Mouse (Mus musculus) kidney, postnatal 36 days (tissue): ENCODE results near the gene C330021F23Rik.

Source experiments
- DNase-seq, 2 experiments: peaks; one replicate each; pipeline ENCODE4 v3.0.0; 2021 to 2022; ENCODE audit warnings: mixed read lengths in 2 of 2

The C330021F23Rik gene

DNA sequence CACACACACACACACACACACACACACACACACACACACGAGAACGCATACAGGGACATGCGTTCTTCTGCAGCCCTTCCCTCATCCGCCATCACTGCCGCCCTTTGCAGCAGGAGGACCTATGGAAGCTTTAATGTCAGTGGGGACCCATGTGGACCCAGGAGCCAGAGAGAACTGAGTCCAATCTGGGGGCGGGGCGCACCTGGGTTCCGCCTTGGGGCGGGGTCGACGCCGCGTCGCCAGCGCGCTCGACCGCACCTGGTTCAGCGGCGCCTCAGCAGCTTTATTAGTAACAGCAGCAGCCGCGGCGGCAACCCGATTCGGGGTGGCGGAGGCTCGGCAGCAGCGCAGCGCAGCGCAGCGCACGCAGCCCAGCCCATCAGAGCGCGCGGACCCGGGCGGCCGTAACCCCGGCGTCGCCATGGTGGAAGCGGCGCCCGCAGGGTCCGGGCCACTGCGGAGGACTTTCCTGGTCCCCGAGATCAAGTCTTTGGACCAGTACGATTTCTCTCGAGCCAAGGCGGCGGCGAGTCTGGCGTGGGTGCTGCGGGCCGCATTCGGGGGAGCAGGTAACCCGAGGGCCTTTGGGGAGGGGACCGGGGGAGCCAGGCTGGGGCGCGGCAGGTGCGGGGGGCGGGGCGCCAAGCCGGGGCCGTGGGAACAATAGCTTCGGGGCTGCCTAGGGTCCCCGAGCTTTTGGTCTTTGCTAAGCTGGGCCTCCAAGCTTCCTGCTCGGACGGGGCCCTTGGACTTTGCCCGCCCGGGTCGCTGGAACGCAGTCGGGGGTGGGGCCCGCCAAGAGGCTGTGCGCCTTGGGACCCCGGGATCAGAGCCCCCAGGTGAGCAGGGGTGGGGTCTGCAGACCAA is 19.8 kb downstream of the C330021F23Rik start:
- peak; percentile 84 to 92 for DNase-seq

DNA sequence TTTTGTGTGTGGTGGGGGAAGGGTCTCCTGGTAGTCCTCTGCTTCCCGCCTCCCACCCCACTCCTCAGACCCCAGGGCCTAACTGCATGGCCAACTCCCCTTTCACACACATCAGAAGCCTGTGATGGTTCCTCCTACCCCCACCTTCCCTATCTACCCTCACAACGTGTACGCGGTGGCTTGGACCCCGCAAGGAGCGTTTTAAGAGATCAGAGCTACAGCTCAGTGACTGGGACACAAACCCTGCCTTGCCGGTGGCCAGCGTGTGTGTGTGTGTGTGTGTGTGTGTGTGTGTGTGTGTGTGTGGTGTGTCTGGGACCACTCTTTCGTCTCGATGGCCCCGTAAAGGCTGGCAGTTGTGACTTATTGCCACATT is 20.5 kb downstream of the C330021F23Rik start:
- peak in 1 of 2 experiments; percentile 27 for DNase-seq

DNA sequence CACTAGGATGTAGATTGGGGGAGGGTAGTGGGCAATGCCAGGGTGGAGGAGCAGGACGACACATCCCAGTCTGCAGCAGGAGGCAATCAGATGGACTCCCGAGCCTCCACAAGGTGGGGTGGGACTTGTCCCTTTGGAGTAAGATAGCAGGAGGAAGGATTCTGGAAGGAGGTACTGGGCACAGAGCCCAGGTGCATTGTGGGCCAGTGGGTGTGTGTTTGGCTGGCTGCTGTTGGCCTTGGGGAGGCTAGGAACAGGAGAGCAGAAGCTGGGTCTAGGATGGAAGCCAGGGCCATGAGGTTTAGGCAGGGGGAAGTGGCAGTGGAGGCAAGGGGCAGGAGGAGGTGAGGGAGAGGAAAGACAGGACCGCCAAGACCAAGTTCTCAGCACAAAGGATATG is 25.7 kb downstream of the C330021F23Rik start:
- DNase-seq: peak; percentile 20 to 68

DNA sequence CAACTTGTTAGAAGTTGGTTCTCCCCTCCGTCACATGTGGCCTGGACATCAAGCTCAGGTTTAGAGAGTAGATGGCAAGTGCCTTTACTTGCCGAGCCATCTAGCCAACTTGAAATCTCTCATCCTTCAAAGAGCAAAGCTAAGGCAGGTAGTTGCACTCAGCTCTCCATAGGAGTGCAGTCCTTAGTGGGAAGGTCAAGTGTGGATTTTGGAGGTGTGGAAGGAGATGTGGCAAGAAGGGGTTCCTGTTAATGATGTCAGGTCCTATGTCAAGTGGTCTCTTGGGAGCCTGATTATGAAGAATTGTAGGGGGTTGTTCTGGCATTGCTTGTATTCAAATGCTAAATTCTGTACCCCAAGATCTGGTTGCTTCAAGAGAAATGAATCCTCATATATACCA is 26.7 kb downstream of the C330021F23Rik start:
- DNase-seq: no peak

DNA sequence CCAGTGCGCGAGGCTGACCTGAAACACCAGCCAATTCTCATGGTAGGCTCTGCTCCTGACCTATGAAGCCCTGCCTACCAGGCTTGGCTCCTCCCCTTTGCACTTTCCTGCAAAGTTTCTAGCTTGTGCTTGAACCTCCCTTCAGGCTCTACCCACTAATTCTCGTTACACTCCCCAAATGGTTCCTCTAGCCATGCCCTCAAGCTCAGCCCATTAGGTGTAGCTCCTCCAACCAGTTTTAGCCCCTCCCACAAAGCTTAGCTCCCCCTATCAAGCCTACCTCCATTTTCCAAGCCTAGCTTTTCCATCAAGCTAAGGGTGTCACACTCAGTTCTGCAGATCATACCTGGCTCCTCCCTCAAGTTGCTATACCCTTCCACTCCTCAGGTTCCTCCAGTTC is 30.3 kb downstream of the C330021F23Rik start:
- DNase-seq: no peak

DNA sequence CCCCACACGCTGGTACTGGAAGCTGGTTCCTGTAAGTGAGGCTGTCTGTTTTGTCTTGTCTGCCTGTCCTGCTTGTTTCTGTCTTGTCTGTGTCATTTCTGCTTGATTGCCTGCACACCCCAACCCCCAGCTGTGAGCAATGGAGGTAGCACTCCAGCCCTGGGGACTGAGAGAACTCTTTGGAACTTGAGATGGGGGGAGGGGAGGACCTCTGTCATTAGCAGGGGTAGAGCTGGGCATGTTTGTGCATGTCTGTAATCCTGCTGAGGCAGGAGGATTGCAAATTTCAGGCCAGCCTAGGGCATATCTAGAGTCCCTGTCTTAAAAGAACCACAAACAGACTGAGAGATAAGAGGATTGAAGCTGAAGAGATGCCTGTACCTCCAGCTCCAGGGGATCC is 31.4 kb downstream of the C330021F23Rik start:
- DNase-seq: no peak

DNA sequence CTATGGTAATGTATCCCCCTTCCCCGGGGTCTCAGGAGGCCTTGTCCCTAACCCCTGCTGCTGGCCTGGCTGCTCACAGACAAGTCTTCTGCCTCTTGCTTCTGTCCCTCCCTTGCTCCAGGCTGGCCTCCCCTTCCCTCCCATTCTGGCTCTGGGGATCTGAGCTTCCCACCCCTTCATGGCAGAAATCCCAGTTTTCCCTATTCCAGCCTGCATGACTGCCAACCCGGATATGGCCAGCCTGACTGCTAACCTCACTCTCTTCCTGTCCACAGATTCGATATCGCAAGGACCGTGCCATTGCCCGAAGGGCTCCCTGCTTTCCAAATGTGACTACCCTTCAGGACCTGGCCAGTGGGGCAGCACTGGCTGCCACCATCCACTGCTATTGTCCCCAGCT is 32.6 kb downstream of the C330021F23Rik start:
- DNase-seq: peak; percentile 29 to 40

DNA sequence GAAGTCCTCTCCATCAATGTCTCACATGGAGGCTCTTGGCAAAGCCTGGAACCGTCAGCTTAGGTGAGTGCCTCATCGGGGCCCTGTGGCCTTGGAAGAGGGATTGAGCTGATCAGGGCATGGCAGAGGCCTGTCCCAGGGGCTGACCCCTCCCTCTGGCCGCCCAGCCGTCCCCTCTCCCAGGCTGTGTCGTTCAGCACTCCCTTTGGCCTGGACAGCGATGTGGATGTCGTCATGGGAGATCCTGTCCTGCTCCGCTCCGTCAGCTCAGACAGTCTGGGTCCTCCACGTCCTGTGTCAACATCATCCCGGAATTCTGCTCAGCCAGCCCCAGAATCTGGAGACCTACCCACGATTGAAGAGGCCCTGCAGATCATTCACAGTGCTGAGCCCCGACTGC is 35.6 kb downstream of the C330021F23Rik start:
- no peak for DNase-seq

DNA sequence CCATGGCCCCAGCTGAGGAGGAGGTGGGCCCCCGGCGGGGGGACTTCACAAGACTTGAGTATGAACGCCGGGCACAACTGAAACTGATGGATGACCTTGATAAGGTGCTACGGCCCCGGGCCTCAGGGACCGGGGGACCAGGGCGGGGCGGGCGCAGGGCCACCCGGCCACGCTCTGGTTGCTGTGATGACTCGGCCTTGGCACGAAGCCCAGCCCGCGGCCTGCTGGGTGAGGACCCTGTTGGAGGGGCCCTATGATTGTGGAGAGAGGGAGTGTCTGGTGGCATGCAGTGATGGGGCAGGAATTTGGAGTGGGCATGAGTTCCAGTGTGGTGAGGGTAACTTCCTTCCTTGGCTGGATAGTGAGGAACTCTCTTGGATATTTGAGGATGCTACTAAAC is 38.8 kb downstream of the C330021F23Rik start:
- peak in 1 of 2 experiments; percentile 61 for DNase-seq

DNA sequence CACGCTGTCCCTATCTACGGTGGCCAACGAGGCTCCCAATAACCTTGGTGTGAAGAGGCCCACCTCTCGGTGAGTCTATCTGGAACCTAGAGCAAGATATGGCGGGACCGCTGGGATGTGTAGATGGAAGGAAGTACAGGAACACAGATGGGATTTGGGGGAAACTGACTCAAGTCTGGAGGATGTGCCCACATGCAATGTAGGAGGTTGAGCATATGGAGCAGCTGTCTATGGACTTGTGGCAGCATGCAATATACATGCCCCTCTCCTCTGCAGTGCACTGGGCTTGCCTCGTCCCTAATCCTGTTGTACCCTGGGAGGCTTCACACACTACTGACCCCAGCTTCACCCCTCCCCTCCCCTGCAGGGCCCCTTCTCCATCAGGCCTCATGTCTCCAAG is 40.0 kb downstream of the C330021F23Rik start:
- no peak for DNase-seq

DNA sequence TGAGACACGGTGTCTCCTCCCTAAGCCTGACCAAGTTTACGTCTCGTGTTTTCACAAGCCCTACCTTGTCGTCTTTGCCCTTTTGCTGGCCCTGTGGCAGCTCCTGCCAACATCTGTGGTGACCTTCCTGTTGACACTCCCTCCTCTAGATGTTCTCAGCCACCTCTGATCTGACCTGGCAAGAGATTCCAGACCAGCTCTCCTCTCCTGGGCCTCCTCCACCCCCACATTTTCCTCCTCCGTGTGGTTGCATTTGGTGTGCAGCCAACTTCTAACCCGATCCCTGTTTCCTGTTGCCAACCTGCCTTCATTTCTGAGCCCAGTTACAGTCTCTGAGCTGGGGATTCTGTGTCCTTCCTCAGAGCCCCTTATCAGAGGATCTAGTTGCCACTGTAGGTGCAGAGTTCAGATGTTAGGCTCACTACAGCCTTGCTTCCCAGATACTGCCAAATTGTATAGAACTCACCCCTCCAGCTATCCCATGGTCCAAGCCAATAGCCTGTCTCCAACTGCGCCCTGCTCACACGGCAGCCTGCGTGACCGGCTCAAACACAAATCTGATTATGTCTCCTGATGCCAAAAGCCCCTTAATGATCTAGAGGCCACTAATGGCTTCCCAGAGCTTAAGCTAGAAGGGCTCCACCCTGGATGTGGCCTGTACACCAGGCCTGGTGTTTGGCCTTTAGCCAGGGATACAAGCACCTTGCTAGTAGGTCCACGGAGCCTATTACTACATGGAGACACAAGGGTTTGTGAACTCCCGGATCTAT is 41.4 kb downstream of the C330021F23Rik start:
- DNase-seq: peak; percentile 53 to 59

DNA sequence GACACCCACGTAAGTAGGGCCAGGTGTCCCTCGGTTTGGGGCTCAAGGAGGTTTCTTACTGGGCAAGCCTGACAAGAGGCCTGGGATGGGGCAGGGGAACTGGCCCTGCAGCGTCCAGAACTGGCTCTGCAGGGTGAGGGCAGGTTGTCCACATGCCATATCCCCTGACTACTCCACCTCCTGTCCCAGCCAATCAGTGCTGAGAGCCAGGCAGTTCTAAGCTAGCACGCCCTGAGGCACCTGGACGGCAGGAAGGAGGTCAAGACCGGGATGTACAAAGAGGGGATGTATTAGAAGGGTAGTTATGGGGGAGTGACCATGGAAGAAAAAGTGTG is 42.0 kb downstream of the C330021F23Rik start:
- peak; percentile 77 to 83 for DNase-seq

DNA sequence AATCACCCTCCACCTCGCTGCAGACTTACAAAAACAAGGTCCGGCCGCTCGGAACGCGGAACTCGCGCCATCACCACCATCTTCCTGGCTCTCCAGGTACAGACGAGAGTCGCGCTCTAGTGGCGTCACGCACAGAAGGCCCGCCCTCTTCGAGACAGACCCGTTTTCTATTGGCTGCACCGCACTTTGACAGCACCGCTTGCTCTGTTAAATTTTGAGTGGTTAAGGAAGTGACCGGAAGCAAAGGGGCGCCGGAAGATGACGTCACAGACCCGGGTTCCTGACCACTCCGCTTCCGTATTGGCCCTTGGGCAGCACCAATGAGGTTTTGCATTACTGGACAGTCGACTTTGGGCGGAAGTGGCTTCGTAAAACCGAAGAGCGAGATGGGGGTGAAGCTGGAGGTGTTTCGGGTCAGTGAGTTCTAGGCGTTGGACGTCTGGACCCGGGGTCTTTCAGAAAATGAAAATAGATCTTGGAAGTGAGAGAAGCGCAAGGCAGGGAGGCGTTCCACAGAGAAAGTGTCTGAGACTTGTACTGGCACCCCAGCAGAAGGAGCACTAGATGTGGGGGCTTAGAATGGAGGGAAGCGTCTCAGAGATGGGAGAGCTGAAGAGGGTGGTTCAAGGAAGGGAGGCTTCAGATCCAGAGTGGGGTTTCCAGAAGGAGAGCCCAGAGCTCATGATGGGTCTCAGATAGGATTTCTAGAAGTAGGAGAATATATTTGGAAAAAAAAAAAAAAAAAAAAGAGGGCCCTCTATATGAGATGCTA is 53.6 kb downstream of the C330021F23Rik start, which contains the start of the genes Xab2 and Pet100:
Gene Xab2, minus strand, starts transcription at position 118 of the 772 bp plus-strand sequence.
Gene Pet100, plus strand, starts transcription at position 350 of the 772 bp plus-strand sequence.
- DNase-seq: peak; percentile 99

DNA sequence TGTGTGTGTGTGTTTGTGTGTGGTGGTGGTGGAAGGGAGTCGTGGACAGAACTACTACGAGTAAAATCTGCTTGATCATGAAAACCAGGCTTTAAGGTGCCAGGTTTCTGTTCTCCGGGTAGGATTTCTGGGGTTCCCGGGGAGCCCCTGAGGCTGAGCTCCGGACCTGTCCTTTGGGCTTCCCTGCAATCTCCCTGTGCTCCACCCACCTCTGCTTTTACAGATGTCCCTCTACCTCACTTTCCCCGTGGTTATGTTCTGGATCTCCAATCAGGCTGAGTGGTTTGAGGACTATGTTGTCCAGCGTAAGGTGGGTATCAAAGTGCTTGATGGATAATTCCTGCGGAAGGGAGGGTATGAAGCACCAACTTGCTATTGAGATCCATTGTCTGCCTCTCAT is 54.3 kb downstream of the C330021F23Rik start:
- DNase-seq: no peak

DNA sequence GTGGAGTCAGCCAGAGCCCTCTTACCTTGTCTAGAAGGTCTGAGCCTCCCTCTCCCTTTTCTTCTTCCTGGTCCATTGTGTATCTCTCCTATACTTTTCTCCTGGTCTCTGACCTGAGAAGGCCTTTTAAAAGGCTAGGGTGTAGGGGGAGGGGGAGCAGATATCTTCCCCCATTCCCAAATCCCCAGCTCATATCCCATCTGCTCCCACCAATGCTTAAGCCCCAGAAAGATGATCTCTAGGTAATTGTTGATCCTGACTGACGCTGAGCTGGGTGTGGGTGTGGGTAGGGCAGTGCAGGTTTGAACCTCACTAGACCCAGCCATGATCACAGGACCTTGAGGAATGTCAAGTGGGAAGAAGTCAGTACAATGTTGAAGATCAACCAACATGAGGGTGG is 57.7 kb downstream of the C330021F23Rik start, which contains the start of gene Pcp2:
Gene Pcp2, minus strand, starts transcription at position 101 of the 400 bp plus-strand sequence.
- no peak for DNase-seq

DNA sequence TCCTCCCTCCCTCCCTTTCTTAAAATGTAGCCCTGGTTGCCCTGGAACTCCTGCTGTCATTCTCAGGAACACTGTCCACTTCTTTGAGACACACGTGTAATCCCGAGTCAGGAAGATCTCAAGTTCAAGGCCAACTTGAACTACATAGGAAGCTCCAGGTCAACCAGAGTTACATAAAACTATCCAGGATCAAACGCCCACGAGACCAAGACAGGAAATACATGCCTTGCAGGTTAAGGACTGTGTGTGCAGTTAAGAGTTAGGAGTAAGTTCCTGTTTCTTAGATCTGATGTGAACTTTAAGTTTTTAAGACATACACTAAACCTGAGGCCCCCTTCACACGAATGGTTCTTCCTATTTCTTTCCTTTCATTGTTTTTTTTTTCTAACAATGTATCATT is 59.2 kb downstream of the C330021F23Rik start:
- no peak for DNase-seq

DNA sequence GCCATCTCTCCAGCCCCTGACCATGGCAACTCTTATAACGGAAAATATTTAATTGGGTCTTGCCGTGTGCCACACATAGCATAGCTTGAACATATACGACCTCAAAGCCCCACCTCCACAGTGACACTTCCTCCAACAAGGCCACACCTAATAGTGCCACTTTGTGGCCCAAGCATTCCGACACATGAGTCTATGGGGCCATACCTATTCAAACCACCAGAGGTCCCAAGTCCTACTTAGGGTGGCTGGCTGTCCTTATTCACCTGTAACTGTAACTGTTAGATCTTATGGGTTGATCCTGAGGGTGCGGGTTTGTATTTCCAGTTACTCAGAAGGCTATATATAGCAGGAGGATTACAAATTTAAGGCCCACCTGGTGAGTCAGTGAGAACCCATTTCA is 60.2 kb downstream of the C330021F23Rik start:
- peak; percentile 45 to 71 for DNase-seq

DNA sequence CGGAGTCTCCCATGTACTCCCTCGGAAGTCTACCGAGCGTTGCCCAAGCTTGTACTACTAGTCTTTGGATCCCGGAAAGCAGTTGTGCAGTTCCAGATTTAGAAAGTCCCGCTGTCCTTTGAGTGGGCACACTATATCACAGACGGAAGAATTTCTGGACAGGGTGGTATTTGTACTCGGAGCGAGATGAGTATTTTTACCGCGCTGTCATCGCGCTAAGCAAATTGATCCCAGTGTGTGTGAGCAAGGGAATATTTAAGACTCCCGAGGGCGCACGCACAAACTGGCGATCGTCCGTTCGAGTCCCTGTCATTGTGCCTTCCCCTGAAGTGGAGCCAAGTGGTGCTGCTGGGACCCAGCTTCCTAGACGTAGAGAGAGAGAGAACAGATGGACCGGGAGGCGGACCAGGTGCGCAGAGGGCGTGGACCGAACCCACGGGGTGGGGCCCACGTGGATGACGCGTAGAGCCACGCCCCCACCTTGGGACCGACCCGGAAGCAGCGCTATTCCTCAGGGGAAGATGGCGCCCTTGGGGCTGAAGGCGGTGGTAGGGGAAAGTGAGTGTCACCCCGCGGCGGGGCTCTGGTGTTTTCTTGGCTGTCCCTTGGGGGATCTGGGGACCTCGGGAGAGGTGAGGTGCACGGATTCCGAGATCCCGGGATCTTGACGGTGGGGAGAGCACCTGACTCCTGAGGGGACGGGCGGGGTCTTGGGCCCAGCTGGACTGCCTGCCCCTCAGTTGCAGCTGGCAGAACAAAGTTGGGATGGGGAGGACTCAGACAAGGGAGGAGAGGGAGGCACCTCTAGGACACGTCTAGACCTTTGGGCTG is 63.1 kb downstream of the C330021F23Rik start, which contains the start of gene Stxbp2:
Gene Stxbp2, plus strand, starts transcription at position 309 of the 831 bp plus-strand sequence.
- DNase-seq: peak; percentile 91 to 94

DNA sequence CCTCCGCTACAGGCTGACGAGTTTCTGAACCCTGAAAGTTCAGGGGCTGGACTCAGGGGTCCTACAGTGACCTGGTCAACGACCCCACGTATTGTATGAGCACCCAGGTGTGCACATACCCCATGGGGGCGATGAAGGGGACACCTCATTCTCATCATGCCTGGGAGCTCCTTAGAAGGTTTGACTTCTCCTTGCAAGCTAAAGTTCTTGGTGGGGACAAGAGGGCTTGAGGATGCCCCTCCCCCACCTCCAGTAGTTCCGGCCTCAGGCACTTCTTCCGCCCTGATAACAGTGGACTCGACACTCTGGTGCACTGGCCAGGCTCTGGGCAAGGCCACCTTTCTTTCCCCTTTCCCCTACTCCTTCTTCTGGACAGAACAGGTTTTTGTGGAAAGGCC is 63.7 kb downstream of the C330021F23Rik start:
- peak in 1 of 2 experiments; percentile 57 for DNase-seq
